Mouse (Mus musculus) hindlimb bud, embryonic 11.5 days (tissue): ENCODE measurements around the gene Slc12a8.

Experiments used
- DNase-seq: peaks from one replicate; pipeline ENCODE4 v3.0.0-alpha.2; 2012; ENCODE audit warnings: low read depth, low spot score; ENCODE audit errors: extremely low spot score

Slc12a8 gene

GRCm38 (mm10) chr16:33581661-33582099 lies 64.6 kb downstream of the Slc12a8 start:
- no peak for DNase-seq

- DNase-seq = no peak
Observed at GRCm38 (mm10) chr16:33582495-33582894, 65.4 kb downstream of the Slc12a8 start.

- DNase-seq = no peak
Observed at GRCm38 (mm10) chr16:33583333-33583732, 66.2 kb downstream of the Slc12a8 start.

GRCm38 (mm10) chr16:33583881-33584454 lies 66.8 kb downstream of the Slc12a8 start:
- no peak for DNase-seq

- DNase-seq = peak; percentile 47
Observed at GRCm38 (mm10) chr16:33584455-33585082, 67.4 kb downstream of the Slc12a8 start.

DNA sequence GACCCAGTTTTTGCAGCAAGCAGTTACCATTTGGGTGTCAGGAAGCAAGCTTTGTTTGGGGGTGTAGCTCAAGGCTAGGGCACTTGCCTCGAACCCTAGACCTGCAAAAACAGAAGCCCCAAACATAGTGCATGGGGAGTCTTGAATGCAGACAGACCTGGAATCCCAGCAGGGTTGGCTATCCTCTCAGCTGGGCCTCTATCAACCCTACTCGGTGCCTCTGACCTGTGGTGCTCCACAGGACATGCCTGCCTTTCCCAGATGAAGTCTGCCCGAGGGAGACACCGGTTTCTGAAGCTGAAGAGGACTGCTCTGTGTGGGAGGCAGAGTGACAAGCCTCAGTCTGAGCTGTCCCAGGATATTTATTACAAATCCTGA lies 67.9 kb downstream of the Slc12a8 start:
- DNase-seq = no peak

GRCm38 (mm10) chr16:33587283-33588127 lies 70.4 kb downstream of the Slc12a8 start:
- DNase-seq = no peak

DNA sequence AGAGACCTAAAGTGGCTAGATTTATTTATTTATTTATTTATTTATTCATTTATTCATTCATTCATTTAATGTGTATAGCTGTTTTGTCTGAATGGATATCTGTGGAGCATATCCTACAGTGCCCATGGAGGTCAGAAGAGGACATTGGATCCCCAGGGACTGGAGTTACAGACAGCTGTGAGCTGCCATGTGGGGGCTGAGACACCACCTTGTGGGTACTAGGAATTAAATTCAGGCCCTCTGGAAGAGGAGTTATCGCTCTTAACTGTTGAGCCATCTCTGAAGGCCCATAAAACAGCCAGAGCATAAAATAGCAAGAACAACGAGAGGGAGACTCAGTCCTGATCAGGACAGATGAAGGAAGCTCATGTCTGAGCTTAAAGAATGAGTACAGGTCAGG lies 71.7 kb downstream of the Slc12a8 start:
- DNase-seq = no peak

- DNase-seq = no peak
Observed at GRCm38 (mm10) chr16:33590438-33590837, 73.3 kb downstream of the Slc12a8 start.

GRCm38 (mm10) chr16:33591390-33592067 lies 74.4 kb downstream of the Slc12a8 start:
- DNase-seq = no peak

DNA sequence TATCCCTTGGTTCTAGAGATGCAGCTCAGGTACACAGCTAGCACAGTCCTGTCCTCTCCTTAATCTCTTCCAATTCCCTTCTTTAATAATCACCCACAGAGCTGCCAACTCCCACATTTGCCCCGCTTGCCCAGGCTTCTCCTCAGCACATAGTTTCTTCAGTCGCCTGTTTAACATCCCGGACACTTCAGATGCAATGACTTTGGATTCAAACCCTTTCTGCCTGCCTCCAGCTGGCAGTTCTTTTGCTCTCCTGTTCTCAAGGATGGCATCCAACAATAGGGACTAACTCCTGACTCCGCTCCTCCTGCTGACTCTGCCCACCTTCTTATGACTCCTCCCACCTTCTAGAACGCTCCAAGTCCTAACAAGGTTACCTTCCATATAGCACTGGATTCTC lies 75.2 kb downstream of the Slc12a8 start:
- DNase-seq = no peak

DNA sequence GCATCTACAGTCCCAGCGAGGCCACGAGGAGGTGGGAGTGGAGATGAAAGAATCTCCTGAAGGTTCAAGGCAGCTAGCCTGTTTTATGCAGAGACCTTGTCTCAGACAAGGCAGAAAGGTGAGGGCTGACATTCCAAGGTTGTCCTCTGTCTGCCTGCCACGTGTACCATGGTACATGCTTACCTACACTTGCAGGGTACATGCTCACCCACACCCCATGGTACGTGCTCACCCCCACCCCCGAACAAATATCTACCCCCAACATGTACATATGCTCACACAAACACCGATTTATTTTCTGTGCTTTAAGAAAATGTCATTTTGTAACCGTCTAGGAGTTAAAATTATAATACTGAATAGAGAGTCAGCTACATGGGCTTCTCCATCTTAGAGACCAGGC lies 76.3 kb downstream of the Slc12a8 start:
- DNase-seq = no peak

GRCm38 (mm10) chr16:33594037-33594771 lies 77.1 kb downstream of the Slc12a8 start:
- DNase-seq = no peak

DNA sequence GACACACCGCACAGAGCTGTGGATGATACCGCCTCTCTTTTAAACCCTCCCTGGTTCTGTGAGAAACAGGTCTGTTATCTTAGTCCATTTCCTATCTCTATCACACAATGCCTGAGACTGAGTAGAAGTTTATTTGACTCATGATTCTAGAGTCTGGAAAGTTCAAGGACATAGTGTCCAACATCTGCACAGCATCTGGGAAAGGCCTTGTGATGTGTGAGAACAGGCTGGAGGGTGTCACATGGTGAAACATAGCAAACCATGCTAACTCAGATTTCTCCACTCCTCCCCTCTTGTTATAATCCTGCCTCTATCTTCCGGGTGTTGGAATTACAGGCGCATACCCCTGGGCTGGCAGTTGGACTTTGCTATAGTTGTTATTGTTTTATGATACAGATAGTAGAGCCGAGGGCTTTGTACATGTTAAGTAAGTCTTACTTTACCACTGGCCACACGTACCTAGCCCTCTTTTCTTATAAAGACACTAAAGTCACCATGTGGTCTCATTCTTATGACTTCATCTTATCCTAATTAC lies 78.2 kb downstream of the Slc12a8 start:
- no peak for DNase-seq

GRCm38 (mm10) chr16:33596213-33596612 lies 79.1 kb downstream of the Slc12a8 start:
- DNase-seq = no peak

GRCm38 (mm10) chr16:33600216-33600615 lies 83.1 kb downstream of the Slc12a8 start:
- no peak for DNase-seq

DNA sequence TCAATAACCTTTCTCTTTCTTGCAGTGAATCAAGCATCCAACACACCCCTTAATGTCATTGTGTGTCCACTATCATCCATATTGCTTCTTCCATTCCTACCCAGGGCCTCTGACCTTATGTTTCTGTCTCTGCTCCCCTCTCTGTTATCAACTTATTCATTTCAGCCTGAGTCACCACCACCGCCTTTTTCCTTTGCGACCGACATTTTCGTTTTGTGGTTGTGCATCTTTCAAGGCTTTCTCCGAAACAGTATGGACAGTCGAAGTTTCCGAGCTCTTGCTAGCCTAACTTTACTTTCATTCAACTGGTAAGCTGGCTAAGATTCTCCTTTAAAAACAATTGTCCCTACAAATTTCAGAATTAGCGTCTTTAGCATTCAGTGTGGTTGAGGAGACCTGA lies 84.2 kb downstream of the Slc12a8 start:
- no peak for DNase-seq

DNA sequence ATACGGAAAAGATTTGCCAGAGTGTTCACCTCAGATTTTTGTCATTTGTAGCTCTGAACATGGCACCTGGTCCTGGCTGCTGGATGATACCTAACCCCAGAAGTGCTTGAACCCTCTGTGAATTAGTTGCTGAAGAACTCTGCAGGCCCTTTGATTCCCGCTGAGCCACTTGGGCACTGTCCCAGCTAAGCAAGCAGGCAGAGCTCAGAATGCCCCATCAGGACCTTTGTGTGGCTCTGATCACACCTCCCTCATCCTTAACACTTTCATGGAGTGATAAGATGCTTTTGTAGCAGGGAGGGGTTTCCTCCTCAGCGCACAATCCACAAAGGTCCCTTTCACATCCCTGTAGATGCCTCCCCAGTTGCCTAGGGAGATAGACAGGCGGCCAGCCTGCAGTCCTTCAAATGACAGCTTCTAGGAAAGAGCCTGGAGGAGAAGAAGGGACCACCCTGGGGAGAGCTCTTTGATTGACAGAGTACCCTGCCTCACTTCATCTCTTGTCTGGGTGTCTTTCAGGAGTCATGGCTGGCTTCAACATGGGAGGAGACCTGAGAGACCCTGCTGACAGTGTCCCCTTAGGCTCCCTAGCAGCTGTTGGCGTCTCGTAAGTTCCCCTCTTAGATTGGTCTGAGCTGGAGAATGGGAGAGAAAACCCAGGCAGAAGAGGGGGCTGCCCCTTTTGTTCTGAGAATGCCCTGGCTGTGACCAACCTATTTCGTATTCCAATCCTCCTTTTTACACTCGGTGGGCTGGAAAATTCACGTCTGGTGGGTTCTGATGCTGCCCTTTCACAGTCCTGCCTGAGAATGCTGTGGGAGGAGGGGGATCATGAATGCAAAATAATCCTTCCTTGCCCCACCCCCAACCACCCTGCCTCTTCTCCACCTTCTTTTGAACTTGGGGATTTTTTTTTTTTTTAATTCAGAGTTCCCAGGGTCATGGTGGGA lies 88.8 kb downstream of the Slc12a8 start:
- DNase-seq = no peak
